Mouse (Mus musculus): ENCODE data around the gene Rasl10b. TPM values are rescaled to one million over a fixed set of nuclear protein-coding genes. Genes with fewer than 3 reads are reported as not detected.

Rasl10b gene
- polyA plus RNA-seq, 1 experiment: 88.9 TPM

GRCm38 (mm10) chr11:83467120-83467652, 58.2 kb downstream of the Rasl10b start:
- TF ChIP-seq POLR2A (IDR thresholded peaks at IDR 0.05; ENCODE audit: borderline replicate concordance, extremely low read depth, insufficient read depth, insufficient read length, poor library complexity, severe bottlenecking) (no peak), CTCF (IDR thresholded peaks at IDR 0.05; ENCODE audit: borderline replicate concordance, extremely low read depth, insufficient read depth, insufficient read length) (no peak)

GRCm38 (mm10) chr11:83468765-83469164, 59.8 kb downstream of the Rasl10b start:
- TF ChIP-seq POLR2A (IDR thresholded peaks at IDR 0.05; ENCODE audit: borderline replicate concordance, extremely low read depth, insufficient read depth, insufficient read length, poor library complexity, severe bottlenecking) (no peak), CTCF (IDR thresholded peaks at IDR 0.05; ENCODE audit: borderline replicate concordance, extremely low read depth, insufficient read depth, insufficient read length) (no peak)
- no peak for DNase-seq (ENCODE audit: low read depth)

More at GRCm38 (mm10) chr11:83467120-83467652, 58.2 kb downstream of the Rasl10b start:
- DNase-seq (ENCODE audit: low read depth): peak; percentile 85

Other genes with a start within 250 kb of the Rasl10b start
- 0.05 and 0.07 TPM in 2 replicates for gene Slfn4, start 234.0 kb upstream of the Rasl10b start, polyA plus RNA-seq (2012; rRNA removed)
- 0.14 and 0.25 TPM in 2 replicates for gene Slfn3, start 217.8 kb upstream of the Rasl10b start, polyA plus RNA-seq (2012; rRNA removed)
- gene Slfn14, start 122.4 kb upstream of the Rasl10b start, polyA plus RNA-seq (2012; rRNA removed): 0.05 and 0.09 TPM in 2 replicates
- 83.2 and 149 TPM in 2 replicates for gene Ap2b1, start 110.1 kb upstream of the Rasl10b start, polyA plus RNA-seq (2012; rRNA removed)
- gene Pex12, start 106.6 kb upstream of the Rasl10b start, polyA plus RNA-seq (2012; rRNA removed): 13.6 and 13.7 TPM in 2 replicates
- gene Gas2l2, start 20.3 kb downstream of the Rasl10b start, polyA plus RNA-seq (2012; rRNA removed): 0.21 and 0.63 TPM in 2 replicates
- gene 1700020L24Rik, start 28.5 kb downstream of the Rasl10b start, polyA plus RNA-seq (2012; rRNA removed): 0.53 and 0.55 TPM in 2 replicates
- 5.5 and 9.1 TPM in 2 replicates for gene Mmp28, start 53.9 kb downstream of the Rasl10b start, polyA plus RNA-seq (2012; rRNA removed)
- gene Taf15, start 63.9 kb downstream of the Rasl10b start, polyA plus RNA-seq (2012; rRNA removed): 51.0 and 92.8 TPM in 2 replicates
- gene Heatr9, start 113.0 kb downstream of the Rasl10b start, polyA plus RNA-seq (2012; rRNA removed): not detected in 2 replicates
- 0.21 TPM in 1 of 2 replicates, not detected in the other for gene Ccl5, start 121.4 kb downstream of the Rasl10b start, polyA plus RNA-seq (2012; rRNA removed)
- gene Ccl9, start 169.5 kb downstream of the Rasl10b start, polyA plus RNA-seq (2012; rRNA removed): 0.83 and 1.00 TPM in 2 replicates
- 0.72 and 0.78 TPM in 2 replicates for gene Ccl6, start 183.9 kb downstream of the Rasl10b start, polyA plus RNA-seq (2012; rRNA removed)
- gene Rpl9-ps1, start 236.5 kb downstream of the Rasl10b start, polyA plus RNA-seq (2012; rRNA removed): not detected in 2 replicates
- gene Ccl3, start 240.2 kb downstream of the Rasl10b start, polyA plus RNA-seq (2012; rRNA removed): 1.7 and 2.4 TPM in 2 replicates

Measured in brain, embryonic 14.5 days (tissue).